Mouse (Mus musculus): Measurements from ENCODE around the gene Dbnl.

GRCm38 (mm10) chr11:5740965-5741627 is 47.2 kb upstream of the Dbnl start:
- TF ChIP-seq CTCF (IDR thresholded peaks at IDR 0.05; ENCODE audit: borderline replicate concordance, insufficient read depth, low read depth, low read length) (no peak), POLR2A (IDR thresholded peaks at IDR 0.05; ENCODE audit: borderline replicate concordance, insufficient read depth, low read length) (peak; percentile 54)

Data from cerebellum, adult 2 months (tissue).